Mouse (Mus musculus) T-helper 1 cell (primary cell): ENCODE results near the gene Elane.

Source experiments
- in situ Hi-C: fragments of 300-600 bp; cut with MboI, MseI; formaldehyde crosslinking; loops from one replicate; pipeline ENCODE4 v1.15.1; 2025; ENCODE audit warnings: high pct_unique_total_duplicates

Gene Elane

DNA sequence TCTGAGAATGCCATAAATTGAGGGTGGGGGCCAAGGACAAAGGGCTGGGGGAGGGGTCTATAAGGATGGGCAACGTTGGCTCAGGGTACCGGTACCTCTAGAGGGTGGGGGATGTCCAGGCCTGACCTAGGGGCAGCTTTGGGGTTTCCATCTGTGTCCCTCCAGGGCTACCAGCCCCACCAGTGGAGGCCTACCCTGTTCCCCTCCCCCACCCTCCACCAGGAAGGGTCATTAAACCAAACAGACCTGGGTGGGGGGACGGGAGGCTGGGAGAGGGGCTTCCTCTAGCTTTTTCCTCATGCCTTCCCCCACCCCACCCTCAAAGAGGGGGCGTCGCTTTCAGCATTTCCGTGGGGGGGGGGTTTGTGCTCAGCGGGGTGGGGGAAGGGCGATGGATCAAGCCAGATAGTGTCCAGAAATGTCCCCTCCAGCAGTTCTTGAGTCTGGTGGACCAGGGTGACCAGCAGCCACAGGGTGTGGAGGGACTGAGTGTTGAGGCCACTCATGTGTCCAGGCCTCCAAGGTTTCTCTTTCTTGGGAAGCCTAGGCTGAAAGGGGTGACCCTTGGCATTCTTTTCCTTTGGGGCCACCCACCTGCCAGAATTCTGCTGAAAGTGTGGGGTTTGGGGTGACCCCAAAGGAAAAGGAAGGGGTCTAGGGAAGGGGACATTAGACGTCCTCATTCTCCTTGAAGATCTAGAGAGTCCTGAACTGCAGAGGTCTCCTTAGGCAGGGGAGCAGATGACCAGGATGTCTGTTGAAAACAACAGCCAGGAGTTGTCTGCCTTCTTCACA is 43.1 kb downstream of the Elane start:
- in situ Hi-C loops: loop anchor here (5.0 kb wide), 1 partner anchor 88 kb away; the partner anchor contains the start of gene Arhgap45

DNA sequence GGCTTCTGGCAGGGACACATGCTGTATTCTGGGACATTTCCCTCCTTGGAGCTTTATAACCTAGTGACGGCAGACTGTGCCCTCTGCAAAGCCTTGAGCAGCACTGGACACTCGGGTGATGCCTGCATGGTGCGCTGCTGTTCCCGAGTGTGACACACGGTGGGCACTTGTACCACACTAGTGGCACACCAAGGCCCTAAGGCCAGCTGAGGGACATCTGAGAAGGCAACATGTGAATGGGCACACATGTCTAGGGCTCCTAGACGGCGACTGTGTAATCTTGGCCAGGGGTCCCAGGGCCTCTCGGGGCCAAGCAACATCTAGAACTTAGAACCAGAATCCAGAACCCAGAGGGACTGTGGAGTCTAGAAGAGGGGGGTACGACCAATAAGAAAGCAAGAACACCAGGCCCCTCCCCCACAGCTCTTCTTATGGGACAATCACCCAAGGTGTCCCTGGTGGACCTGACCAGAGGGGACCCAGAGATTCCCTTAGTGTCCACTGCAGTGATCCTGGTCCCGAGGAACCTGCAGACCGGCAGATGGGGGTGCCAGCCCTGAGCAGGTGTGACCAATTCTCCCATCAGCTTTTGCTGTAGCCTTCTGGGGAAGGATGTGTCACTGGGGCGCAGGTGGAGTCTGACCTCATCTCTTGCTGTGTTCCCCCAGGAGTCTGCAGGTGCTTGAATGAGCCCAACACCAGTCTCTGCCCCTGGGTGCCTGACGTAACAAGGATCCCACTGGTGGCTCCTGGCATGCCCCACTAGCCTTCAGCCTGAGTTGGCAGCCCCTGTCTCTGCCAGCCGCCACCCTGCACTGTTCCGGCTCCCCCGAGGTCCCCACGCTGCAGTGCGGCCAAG is 44.1 kb downstream of the Elane start:
- in situ Hi-C loops: loop anchor here (5.0 kb wide), 1 partner anchor 87 kb away; the partner anchor contains the start of gene Arhgap45

GRCm38 (mm10) chr10:79930826-79931186 is 44.8 kb downstream of the Elane start:
- in situ Hi-C loops: no loop called here

- in situ Hi-C loops: no loop called here
Measured at GRCm38 (mm10) chr10:79931797-79932196, 45.8 kb downstream of the Elane start.

GRCm38 (mm10) chr10:79932736-79933135 is 46.7 kb downstream of the Elane start:
- in situ Hi-C loops: no loop called here

- in situ Hi-C loops: no loop called here
Measured at GRCm38 (mm10) chr10:79933145-79933679, 47.2 kb downstream of the Elane start.

DNA sequence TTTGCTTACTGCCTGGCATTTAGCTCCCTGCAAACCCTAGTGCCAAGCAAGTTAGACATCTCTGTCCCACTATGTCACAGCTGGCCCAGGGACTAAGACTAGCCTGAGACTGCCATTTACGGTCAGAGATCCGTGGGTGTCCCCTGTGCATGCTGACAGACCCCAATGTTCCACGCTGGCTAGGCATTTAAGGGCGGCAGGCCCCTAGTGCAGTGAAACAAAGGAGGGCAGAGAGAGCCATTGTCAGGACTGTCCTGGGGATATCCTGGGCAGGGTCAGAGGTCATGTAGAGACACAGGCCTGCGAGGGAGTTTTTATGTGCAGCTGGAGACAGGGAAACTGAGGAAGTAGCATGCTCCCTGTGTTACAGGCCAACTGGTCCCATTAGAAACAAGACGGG is 47.8 kb downstream of the Elane start:
- in situ Hi-C loops: no loop called here

GRCm38 (mm10) chr10:79934272-79934721 is 48.2 kb downstream of the Elane start:
- in situ Hi-C loops: no loop called here

- in situ Hi-C loops: no loop called here
Measured at GRCm38 (mm10) chr10:79934794-79935569, 48.9 kb downstream of the Elane start.

GRCm38 (mm10) chr10:79936284-79936910 is 50.4 kb downstream of the Elane start:
- in situ Hi-C loops: no loop called here

DNA sequence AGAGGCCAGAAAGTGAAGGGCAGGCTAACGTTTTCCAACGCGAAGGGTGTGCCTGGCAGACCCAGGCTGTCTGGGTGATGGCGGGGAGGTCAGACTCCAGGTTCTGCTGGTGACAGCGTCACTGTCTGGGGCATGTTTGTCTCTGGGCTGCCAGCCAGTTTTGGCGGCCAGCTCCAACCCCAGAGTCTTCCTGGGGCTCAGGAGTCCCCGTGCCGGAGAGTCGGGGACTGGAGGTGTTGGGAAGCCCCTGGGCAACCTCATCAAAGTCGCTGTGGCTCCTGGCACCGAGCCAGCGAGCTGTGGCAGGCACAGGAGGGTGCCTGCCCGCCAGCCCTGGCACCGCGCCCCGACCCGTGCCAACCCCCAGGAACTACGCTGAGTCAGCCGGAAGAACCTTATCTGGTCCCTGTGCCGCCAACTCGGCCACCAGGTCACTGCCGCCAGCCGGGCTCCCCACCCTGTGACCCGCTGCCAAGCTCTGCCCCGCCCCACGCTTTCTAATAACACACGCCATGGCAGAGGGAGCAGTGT is 50.9 kb downstream of the Elane start:
- in situ Hi-C loops: no loop called here
